Mouse (Mus musculus): ENCODE measurements at regions not wholly inside any gene's neighbourhood (a gene's known extent, or its start where the extent isn't known, plus 50 kb on each side); places are given as distances from the start of the nearest gene placed in this dataset.

- no peak for DNase-seq
Observed at GRCm38 (mm10) chr12:16261465-16261864, 349.3 kb downstream of the Lpin1 start.

GRCm38 (mm10) chr12:16260981-16261380 lies 349.8 kb downstream of the Lpin1 start:
- DNase-seq: no peak

DNA sequence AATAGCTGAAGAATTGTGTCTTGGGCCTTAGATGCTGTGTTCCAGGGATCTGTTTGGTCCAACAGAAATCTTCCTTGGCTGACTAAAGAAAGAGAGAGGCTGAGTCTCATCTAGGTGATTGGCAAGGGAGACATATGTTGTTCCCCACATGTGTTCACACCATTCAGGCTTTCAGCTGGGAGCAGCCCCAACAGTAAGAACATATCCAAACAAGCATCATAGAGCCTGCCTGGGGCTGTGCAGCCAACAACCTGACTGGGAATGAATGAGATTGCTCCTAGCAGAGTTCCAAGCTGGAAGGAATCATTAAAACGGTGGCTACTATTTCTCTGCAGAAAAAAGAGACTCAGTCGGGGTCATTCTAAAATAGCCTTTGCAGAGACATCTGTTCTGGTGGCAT lies 350.3 kb downstream of the Lpin1 start:
- DNase-seq: no peak

GRCm38 (mm10) chr12:16250621-16251020 lies 360.1 kb downstream of the Lpin1 start:
- no peak for DNase-seq

DNA sequence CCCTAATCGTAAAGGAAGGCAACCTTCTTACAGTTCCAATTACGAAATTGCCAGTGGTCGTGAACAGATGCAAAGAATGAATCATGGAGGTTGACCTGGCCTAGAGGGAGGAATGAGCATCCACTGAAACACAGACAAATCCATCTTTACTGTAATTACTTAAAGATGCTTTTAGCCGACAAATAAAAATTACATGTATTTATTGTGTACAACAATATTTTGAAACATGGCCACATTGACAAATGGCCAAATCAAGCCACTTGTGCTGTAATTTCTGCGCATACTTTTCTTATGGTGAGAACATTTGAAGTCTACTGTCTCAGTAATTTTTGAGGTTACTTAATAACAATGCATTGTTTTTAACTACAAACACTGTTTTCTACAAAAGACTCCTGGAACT lies 360.7 kb downstream of the Lpin1 start:
- DNase-seq: no peak

- DNase-seq: no peak
Observed at GRCm38 (mm10) chr12:16239792-16240191, 371.0 kb downstream of the Lpin1 start.

GRCm38 (mm10) chr12:16237498-16237897 lies 373.3 kb downstream of the Lpin1 start:
- DNase-seq: no peak

- DNase-seq: no peak
Observed at GRCm38 (mm10) chr12:16233559-16233958, 377.2 kb downstream of the Lpin1 start.

- DNase-seq: no peak
Observed at GRCm38 (mm10) chr12:16232828-16233227, 377.9 kb downstream of the Lpin1 start.

- DNase-seq: no peak
Observed at GRCm38 (mm10) chr12:16232051-16232450, 378.7 kb downstream of the Lpin1 start.

GRCm38 (mm10) chr12:16231093-16231492 lies 379.7 kb downstream of the Lpin1 start:
- peak in 1 of 2 experiments; percentile 4 for DNase-seq

DNA sequence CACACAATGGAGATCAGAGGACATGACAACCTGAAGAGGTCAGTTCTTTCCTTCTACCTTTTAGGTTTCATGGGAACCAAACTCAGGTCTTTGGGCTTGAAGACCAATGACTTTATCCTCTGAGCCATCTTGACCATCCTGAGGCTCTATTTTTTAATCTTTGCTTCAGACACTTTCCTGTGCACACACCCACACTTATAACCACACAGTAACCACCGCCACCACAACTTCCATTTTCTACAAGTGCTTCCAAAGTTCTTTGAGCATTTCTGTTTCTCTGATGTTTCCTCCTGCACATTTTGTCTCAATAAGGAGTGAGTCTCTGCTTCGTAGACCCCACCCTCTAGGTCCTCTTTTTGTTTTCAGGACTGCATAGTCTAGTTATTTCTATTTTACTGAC lies 385.3 kb downstream of the Lpin1 start:
- no peak for DNase-seq

DNA sequence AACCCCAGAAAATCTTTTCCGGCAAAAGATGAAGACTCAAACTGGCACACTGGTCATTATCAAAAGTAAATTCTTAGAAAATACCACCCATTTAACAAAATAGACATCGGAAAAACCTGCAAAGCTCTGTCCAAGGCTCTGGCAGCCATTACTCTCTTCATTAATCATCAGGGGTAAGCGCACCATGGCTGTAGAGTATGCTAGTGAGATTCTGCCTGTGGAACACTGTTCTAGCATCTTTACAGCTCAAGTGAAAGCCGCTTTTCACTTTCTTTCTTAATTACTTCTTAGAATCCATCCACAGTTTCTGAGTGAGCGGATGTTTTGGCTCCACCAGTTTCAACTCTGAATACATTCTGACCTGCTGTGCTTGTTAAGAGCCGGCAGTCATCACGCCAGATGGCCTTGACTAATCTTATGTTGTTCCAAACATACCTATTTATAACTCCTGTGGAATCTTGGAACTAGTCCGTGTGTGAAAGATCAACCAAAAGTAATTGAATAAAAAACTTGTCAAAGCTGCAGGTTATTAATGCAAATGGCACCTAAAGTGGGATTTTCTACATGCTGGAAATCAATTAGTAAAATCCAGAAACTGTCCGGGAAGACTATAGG lies 387.8 kb downstream of the Lpin1 start:
- no peak for DNase-seq

- DNase-seq: no peak
Observed at GRCm38 (mm10) chr12:16222205-16222604, 388.6 kb downstream of the Lpin1 start.

DNA sequence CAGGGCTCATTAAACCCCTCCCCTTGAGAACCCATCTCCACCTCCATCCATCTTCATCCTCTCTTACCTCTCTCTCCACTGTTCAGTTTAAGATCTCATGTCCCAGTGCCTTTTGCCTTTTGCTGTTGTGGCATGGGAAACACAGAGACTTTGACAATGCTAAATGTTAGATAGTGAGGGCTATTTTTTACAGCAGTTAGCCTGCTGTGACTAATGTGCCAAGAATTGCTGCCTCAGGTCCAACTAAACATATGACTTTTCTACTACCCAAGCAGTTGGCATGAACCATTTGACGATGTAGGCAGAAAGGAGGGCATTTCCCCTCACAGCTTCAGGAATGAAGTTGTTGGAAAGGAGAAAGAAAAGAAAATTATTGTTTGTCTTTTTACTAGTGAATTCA lies 389.6 kb downstream of the Lpin1 start:
- no peak for DNase-seq

DNA sequence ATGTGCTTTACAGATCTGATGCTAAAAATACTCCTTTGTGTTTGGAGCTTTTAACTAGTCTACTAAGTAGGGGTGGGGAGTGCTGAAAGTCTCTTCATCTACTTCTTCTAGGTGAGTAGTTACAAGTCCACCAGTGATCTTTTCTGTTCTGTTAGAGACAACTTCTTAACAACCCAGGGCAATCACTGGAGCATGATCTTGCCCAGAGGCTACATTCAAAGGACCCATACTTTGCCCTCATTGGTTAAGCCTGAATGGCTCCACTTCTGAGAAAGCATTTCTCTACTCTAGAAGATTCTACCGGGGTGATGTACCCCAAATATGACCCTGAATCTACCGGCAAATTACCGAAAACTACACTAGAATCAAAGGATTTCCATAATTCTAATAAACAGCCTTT lies 390.2 kb downstream of the Lpin1 start:
- DNase-seq: no peak

DNA sequence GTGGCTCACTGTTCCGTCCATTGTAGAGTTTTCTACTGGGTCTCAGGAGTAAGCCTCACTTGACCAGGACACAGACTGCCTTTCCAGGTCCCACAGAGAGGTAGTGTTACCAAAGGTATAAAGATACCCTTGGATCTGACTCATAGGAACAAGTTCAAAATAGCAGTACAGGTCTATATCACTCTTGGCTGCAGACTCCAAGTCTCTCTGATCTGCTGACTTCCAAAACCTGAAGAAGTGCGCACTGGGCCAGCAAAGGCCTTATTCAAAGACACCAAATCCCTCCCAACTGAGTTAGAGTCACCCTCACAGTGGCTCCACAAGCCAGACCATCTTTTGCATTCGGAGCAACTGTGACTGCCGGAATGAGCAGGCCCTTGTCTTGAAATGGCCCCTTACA lies 391.9 kb downstream of the Lpin1 start:
- no peak for DNase-seq

GRCm38 (mm10) chr12:16210553-16210952 lies 393.8 kb upstream of the Trib2 start:
- DNase-seq: no peak

DNA sequence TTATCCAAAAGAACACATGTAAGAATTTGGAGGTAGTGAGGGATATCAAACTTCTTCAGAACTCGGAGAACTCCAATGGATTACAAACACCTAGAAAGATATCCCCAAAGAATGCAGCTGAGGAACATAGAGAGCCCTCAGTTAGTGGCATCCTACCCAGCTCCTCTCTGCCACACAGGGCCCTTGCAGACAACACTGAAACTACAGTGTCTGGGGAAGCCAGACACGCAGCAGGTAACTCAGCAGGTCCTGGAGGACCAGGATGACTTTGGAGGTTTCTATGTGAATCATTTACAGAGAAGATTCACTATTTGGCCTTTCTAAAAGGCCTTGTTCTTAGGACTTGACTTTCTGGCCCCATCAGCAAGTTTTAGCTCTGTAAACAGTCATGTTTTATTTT lies 393.4 kb upstream of the Trib2 start:
- DNase-seq: no peak

GRCm38 (mm10) chr12:16204941-16205340 lies 388.2 kb upstream of the Trib2 start:
- no peak for DNase-seq

- DNase-seq: no peak
Observed at GRCm38 (mm10) chr12:16196917-16197316, 380.2 kb upstream of the Trib2 start.

DNA sequence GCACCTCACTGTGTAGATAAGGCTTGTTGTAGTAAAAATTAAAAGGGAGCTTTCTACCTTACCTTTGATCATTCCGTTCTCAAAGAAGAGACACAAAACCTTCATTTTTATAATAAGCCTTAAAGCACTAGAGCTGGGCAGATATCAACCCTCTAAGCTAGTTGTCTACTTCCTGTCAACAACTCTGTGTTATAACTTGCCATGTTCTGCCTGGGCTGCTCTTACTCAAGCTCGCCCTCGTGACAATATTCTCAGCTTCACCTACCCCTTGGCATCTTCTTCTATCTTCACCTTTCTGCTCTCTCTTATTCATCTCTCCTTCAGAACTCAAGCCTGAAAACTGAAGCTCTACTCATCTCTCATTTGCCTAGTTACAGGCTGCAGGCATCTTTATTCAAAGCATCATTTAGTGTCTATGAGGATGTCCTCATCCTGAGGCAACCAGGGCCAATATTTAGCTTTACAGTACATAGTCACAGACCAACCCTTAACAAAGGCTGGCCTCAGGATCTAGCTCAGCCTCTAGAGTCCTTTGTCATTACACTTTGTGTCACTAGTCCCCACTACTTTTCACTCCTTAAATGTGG lies 375.2 kb upstream of the Trib2 start:
- no peak for DNase-seq

DNA sequence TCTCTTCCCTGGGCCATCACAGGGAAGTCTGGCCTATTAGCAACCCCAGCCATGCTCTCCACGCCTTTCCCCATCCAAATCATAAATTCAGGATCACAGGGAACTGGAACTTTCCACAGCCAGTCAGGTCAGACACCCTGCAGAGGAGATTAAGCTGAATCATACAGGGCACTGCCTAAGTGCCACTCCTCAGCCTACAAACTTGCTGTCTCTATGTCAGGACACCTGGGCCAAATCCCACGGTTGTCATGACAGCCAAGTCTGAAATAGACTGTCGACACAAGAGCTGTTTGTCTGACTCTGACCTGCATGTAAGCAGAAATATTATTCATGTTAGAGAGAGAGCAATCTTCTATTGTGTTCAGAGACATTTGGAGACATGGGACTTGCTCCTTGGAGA lies 374.0 kb upstream of the Trib2 start:
- no peak for DNase-seq

DNA sequence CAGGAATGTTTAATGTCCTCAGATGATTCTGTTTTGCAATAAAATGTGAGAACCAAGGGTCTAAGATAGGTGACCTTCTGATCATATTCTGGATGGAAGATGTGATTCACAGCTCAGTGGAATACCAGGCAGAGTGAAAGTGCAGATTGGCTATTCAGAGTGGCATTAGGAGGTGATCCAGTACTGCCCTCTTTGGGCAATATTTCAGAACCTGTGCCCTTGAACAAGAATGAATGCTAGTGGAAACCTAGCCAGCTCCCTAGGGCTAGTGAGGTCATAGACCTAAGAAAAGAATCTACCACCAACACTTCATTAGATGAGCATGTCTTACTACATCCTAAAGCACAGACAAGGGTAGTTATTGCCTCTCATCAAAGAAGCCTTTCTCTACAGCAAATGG lies 372.7 kb upstream of the Trib2 start:
- no peak for DNase-seq

DNA sequence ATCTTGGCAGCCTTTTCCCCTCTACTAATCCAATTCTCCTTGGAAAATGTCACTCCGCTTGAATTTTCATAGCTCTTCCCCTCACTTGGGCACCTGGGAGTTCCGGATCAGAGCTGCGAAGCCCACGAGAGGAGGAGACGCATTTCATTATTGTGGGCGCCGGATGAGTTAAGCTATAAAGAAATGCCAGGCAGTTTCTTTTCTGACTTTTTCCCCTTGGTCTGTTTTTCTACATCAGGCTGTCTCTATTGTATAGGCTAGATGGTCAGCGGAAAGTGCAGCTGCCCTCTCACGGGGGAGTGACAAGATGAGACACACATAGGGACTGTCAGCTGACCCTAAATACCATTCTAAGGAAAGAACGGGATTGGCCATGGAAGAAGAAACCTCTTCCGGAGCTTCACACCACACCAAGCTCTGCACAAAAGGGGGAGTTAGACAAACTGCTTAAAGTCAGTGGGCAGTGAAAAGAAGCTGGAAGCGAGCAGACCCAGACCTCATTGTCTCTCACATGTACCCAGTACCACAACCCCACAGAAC lies 369.3 kb upstream of the Trib2 start:
- no peak for DNase-seq

Data from lung, postnatal 4 days (tissue).